Mouse (Mus musculus) kidney, postnatal 36 days (tissue): ENCODE measurements around the gene Mthfd1l.

ENCODE experiments used
- DNase-seq, 2 experiments: peaks; one replicate each; pipeline ENCODE4 v3.0.0; 2021 to 2022; ENCODE audit warnings: mixed read lengths in 2 of 2

Gene Mthfd1l

GRCm38 (mm10) chr10:3972981-3973588, at the start of gene Mthfd1l:
Gene Mthfd1l (plus strand): TSS chr10:3973118.
- peak; percentile 85 to 88 for DNase-seq

- DNase-seq: no peak
Measured at GRCm38 (mm10) chr10:3928008-3928545, 44.8 kb upstream of the Mthfd1l start.

GRCm38 (mm10) chr10:3931831-3932230, 41.1 kb upstream of the Mthfd1l start:
- DNase-seq: no peak

- DNase-seq: no peak
Measured at GRCm38 (mm10) chr10:3933311-3933940, 39.5 kb upstream of the Mthfd1l start.

- no peak for DNase-seq
Measured at GRCm38 (mm10) chr10:3936864-3937263, 36.1 kb upstream of the Mthfd1l start.

GRCm38 (mm10) chr10:3939895-3940595, 32.9 kb upstream of the Mthfd1l start:
- no peak for DNase-seq

- DNase-seq: no peak
Measured at GRCm38 (mm10) chr10:3940596-3940975, 32.3 kb upstream of the Mthfd1l start.

- DNase-seq: peak; percentile 61 to 83
Measured at GRCm38 (mm10) chr10:3941054-3941757, 31.7 kb upstream of the Mthfd1l start.

GRCm38 (mm10) chr10:3942289-3942688, 30.6 kb upstream of the Mthfd1l start:
- no peak for DNase-seq

- DNase-seq: peak; percentile 57 to 84
Measured at GRCm38 (mm10) chr10:3943492-3944395, 29.2 kb upstream of the Mthfd1l start.

GRCm38 (mm10) chr10:3946871-3947270, 26.0 kb upstream of the Mthfd1l start:
- DNase-seq: no peak

GRCm38 (mm10) chr10:3947346-3947745, 25.6 kb upstream of the Mthfd1l start:
- DNase-seq: no peak

GRCm38 (mm10) chr10:3949306-3949705, 23.6 kb upstream of the Mthfd1l start:
- no peak for DNase-seq

- DNase-seq: no peak
Measured at GRCm38 (mm10) chr10:3956471-3956870, 16.4 kb upstream of the Mthfd1l start.

- no peak for DNase-seq
Measured at GRCm38 (mm10) chr10:3958591-3958990, 14.3 kb upstream of the Mthfd1l start.

- DNase-seq: no peak
Measured at GRCm38 (mm10) chr10:3969026-3969425, 3.9 kb upstream of the Mthfd1l start.

- DNase-seq: no peak
Measured at GRCm38 (mm10) chr10:3972237-3972636, 681 bp upstream of the Mthfd1l start.

GRCm38 (mm10) chr10:3973589-3974070, 712 bp downstream of the Mthfd1l start:
- DNase-seq: peak; percentile 88 to 92

- DNase-seq: no peak
Measured at GRCm38 (mm10) chr10:3974380-3974779, 1.5 kb downstream of the Mthfd1l start.

GRCm38 (mm10) chr10:3975898-3976622, 3.1 kb downstream of the Mthfd1l start:
- no peak for DNase-seq

- no peak for DNase-seq
Measured at GRCm38 (mm10) chr10:3976623-3977010, 3.7 kb downstream of the Mthfd1l start.
